Mouse (Mus musculus) liver, adult 10 weeks (tissue): ENCODE results near the gene Taco1. TPM values are rescaled to one million over a fixed set of nuclear protein-coding genes. Genes with fewer than 3 reads are reported as not detected.

Experiments used
- polyA plus RNA-seq: library from polyadenylated mRNA; stranded (reverse); fragments of 350-450 nt; fragmentation: Illumina TruSeq; extraction: RNeasy Lipid Tissue Mini Kit (QIAGEN cat#74804); gene quantifications from one replicate; pipeline ENCODE4 v1.2.3, GENCODE M21; 2014; ENCODE audit warnings: low read depth, low replicate concordance

The Taco1 gene
- polyA plus RNA-seq: 12.6 TPM

DNA sequence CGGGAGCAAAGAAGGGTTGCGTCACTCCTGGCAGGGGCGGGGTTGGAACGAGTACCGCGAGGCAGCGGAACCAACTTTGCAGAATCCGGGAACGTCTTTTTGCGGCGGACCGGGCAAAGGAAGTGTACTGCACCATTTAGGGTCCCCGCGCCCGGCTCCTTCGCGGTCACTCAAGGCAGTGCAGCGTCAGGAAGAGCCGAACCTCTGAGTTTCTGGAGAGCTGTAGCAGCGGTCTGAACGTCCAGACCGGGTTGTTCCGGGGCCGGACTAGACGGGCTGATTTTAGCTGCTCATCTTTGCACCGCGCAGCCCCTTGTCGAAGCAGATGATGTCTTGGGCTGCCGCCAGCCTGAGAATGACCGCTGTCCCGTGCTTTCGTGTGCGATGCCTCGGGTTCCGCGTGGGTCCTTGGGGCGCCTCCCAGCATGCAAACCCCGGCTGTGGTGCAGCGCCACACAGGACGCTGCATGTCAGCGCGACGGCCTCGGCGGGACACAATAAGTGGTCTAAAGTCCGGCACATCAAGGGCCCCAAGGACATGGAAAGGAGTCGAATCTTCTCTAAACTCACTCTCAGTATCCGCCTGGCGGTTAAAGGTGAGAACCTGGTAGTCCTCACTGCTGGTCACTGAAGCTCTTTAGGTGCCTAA, at the start of gene Taco1:
Taco1 (plus strand) TSS at position 139 of the 649 bp plus-strand sequence.

GRCm38 (mm10) chr11:106036548-106037417, 29.1 kb upstream of the Taco1 start, which contains the start of gene Dcaf7:
TSS of gene Dcaf7 (plus strand) at chr11:106036872.

DNA sequence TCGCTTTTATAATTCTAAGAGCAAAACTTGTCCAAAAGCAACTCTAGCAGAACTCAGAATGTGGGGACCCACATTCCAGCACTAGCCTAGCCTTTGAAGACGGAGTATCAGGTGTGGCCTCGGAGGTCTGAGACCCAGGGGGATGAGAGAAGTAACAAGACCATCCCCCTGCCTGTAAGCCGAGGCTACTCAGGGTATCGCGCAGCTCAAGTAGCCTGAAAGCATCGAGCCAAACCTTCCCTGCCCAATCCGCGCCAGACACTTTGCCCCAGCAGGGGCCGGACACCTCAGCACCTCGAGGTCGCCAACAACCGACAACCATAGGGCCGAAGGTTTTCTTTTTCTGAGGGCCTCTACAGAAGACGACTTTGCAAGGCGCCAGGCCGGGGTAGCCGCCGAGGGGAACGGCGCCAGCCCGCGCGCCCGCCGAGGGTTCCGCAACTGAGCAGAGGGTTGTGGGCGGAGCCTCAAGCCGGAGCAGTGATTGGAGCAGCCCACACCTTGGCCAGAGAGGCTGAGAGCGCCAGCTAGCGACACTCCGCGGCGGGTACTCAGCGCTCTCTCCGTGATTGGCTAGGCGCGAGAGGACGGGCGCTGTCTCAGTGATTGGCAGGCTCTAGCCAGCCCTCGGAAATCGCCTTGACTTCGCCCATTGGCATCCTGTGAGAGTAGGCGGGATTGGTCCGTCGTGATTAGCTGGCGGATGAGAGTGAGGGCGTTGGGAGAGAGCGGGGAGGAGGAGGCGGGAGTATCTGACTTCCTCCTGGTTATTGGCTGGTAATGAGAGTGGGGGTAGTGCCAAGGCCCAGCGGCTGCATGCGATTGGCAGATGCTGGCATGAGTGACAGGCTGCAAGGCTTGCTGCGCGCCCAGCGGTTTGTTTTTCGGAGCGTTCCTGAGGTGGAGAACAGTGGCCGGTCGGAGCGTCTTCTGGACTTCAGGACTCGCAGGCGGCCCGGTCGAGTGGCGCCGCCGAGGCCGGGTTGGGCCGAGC, 18.1 kb downstream of the Taco1 start, which contains the start of gene Map3k3:
Map3k3 (plus strand) TSS at position 906 of the 994 bp plus-strand sequence.

Other genes with a start within 250 kb of the Taco1 start
- 1.9 TPM for gene Cyb561, start 112.7 kb upstream of the Taco1 start, polyA plus RNA-seq
- gene Ace, start 98.1 kb upstream of the Taco1 start, polyA plus RNA-seq: 0.45 TPM
- gene Ace3, start 71.4 kb upstream of the Taco1 start, polyA plus RNA-seq: not detected
- not detected for gene Kcnh6, start 57.9 kb upstream of the Taco1 start, polyA plus RNA-seq
- gene Dcaf7, start 29.2 kb upstream of the Taco1 start, polyA plus RNA-seq: 13.7 TPM
- 3.6 TPM for gene Map3k3, start 18.6 kb downstream of the Taco1 start, polyA plus RNA-seq
- not detected for gene Gm10840, start 94.8 kb downstream of the Taco1 start, polyA plus RNA-seq
- gene Limd2, start 94.8 kb downstream of the Taco1 start, polyA plus RNA-seq: 6.1 TPM
- gene Strada, start 136.1 kb downstream of the Taco1 start, polyA plus RNA-seq: 1.8 TPM
- 98.6 TPM for gene Ccdc47, start 150.3 kb downstream of the Taco1 start, polyA plus RNA-seq
- gene Ddx42, start 150.9 kb downstream of the Taco1 start, polyA plus RNA-seq: 20.6 TPM
- 13.2 TPM for gene Ftsj3, start 190.0 kb downstream of the Taco1 start, polyA plus RNA-seq
- gene Psmc5, start 190.1 kb downstream of the Taco1 start, polyA plus RNA-seq: 35.5 TPM
- gene Smarcd2, start 206.9 kb downstream of the Taco1 start, polyA plus RNA-seq: 11.7 TPM
- gene Tcam1, start 210.6 kb downstream of the Taco1 start, polyA plus RNA-seq: not detected
- not detected for gene Gh, start 235.8 kb downstream of the Taco1 start, polyA plus RNA-seq
- 0.45 TPM for gene Cd79b, start 248.7 kb downstream of the Taco1 start, polyA plus RNA-seq